30 mouse cellular contexts compared by ENCODE assay signal in genomic region chr11:116837441-116837840, GRCm38 (mm10). TPM values are rescaled to one million over a fixed set of nuclear protein-coding genes. Genes with fewer than 3 reads are reported as not detected.
A peak's percentile ranks its signal among the peaks of the same experiment; 100 is the strongest.
DNase-seq lines count a peak whose midpoint lies in the region; ATAC-seq and TF ChIP-seq lines count a peak whose summit lies in the region.
"Had no signal": no experiment of that assay in that cellular context is flagged by ENCODE, and none has a peak within 500 bp of the region (broad histone marks: within the 10 kb centered on the region; RNA-seq: fewer than 3 reads in every experiment).

No protein-coding gene starts in this region.

- no peak overlapping the region for H3K27ac ChIP-seq in liver, postnatal 0 days (ENCODE audit: low read depth)
- H3K27ac ChIP-seq in liver, embryonic 12.5 days = no peak overlapping the region
- no peak overlapping the region for H3K27ac ChIP-seq in ES-Bruce4 (ENCODE audit: insufficient read depth, low read length)
- no peak overlapping the region for H3K27ac ChIP-seq in forebrain, embryonic 16.5 days (ENCODE audit: low read length)
- H3K27ac ChIP-seq: embryonic facial prominence, embryonic 13.5 days; forebrain, embryonic 13.5 days; heart, embryonic 10.5 days; heart, embryonic 15.5 days; hindbrain, embryonic 13.5 days; kidney, postnatal 0 days; liver, embryonic 15.5 days; midbrain, embryonic 15.5 days had no signal

- no peak for TF ChIP-seq EP300 in liver, postnatal 0 days (IDR thresholded peaks at IDR 0.05; ENCODE audit: low read depth)
- TF ChIP-seq EP300 in ES-Bruce4 (IDR thresholded peaks at IDR 0.05; ENCODE audit: insufficient read depth, low read depth, low read length) = no peak

- H3K27me3 ChIP-seq in liver, postnatal 0 days (ENCODE audit: insufficient read depth, low read length) = no peaks in the 10 kb centered on the region
- no peaks in the 10 kb centered on the region for H3K27me3 ChIP-seq in liver, embryonic 12.5 days (replicated peaks)
- H3K27me3 ChIP-seq in ES-Bruce4 (ENCODE audit: control insufficient read depth, insufficient read depth, low read length, poor library complexity, severe bottlenecking) = no peaks in the 10 kb centered on the region
- H3K27me3 ChIP-seq in forebrain, embryonic 16.5 days (replicated peaks; ENCODE audit: control insufficient read depth, insufficient read depth, low read length) = no peaks in the 10 kb centered on the region
- H3K27me3 ChIP-seq: embryonic facial prominence, embryonic 13.5 days; forebrain, embryonic 13.5 days; heart, embryonic 15.5 days; hindbrain, embryonic 13.5 days; liver, embryonic 15.5 days; midbrain, embryonic 15.5 days; Patski had no signal

- WGBS in liver, postnatal 0 days (ENCODE audit: insufficient replicate concordance) = 88% methylated on average over 10 of the region's 10 CpGs
- 87% methylated on average over 10 of the region's 10 CpGs for WGBS in liver, embryonic 12.5 days (ENCODE audit: insufficient replicate concordance)
- WGBS in forebrain, embryonic 16.5 days = 97% methylated on average over 10 of the region's 10 CpGs

- TF ChIP-seq POLR2A in ES-Bruce4 (IDR thresholded peaks at IDR 0.05; ENCODE audit: insufficient read depth, low read length) = no peak
- TF ChIP-seq POLR2A in brain, embryonic 14.5 days (IDR thresholded peaks at IDR 0.05; ENCODE audit: borderline replicate concordance, extremely low read depth, insufficient read depth, insufficient read length, poor library complexity, severe bottlenecking) = no peak

- DNase-seq in heart, adult 11 months = peak; percentile 90
- no peak for DNase-seq in heart, adult 8-10 months (ENCODE audit: low spot score)
- DNase-seq in liver, postnatal 0 days = no peak
- no peak for DNase-seq in brain, embryonic 14.5 days (ENCODE audit: low read depth)
- no peak for DNase-seq in embryo, embryonic 11 days
- DNase-seq: adrenal gland, postnatal 10 days; cerebellum, adult 11-12 months; cerebellum, adult 9-11 months; heart, postnatal 36 days; kidney, adult 2 months; kidney, postnatal 4 days; left cerebral cortex, postnatal 4 days; right cerebral cortex, postnatal 25 days; thymus, adult 18-20 months; thymus, postnatal 25 days had no signal

- TF ChIP-seq CTCF in liver, postnatal 0 days (IDR thresholded peaks at IDR 0.05; ENCODE audit: low read depth) = peak; percentile 22; the same call in 1 of the 2 replicates
- TF ChIP-seq CTCF in ES-Bruce4 (IDR thresholded peaks at IDR 0.05; ENCODE audit: low read depth, low read length) = peak; percentile 58
- peak; percentile 10; the same call in 1 of the 2 replicates for TF ChIP-seq CTCF in brain, embryonic 14.5 days (IDR thresholded peaks at IDR 0.05; ENCODE audit: borderline replicate concordance, extremely low read depth, insufficient read depth, insufficient read length)

- no peak for ATAC-seq in liver, postnatal 0 days
- no peak for ATAC-seq in liver, embryonic 12.5 days
- ATAC-seq in forebrain, embryonic 16.5 days = no peak
- ATAC-seq: forebrain, embryonic 13.5 days; inflammation-experienced regulatory T-cells, adult 6 months; midbrain, embryonic 15.5 days; Patski had no signal

- H3K4me1 ChIP-seq in liver, postnatal 0 days (ENCODE audit: insufficient read depth) = peaks cover 17% of the 10 kb centered on the region
- peaks cover 38% of the 10 kb centered on the region for H3K4me1 ChIP-seq in liver, embryonic 12.5 days
- peaks cover 9% of the 10 kb centered on the region for H3K4me1 ChIP-seq in ES-Bruce4 (ENCODE audit: control insufficient read depth, insufficient read depth, low read length)
- peaks cover 30% of the 10 kb centered on the region for H3K4me1 ChIP-seq in forebrain, embryonic 16.5 days (replicated peaks; ENCODE audit: control insufficient read depth, insufficient read depth, low read length)

- no peak overlapping the region for H3K4me3 ChIP-seq in liver, postnatal 0 days (ENCODE audit: low read depth, low read length)
- no peak overlapping the region for H3K4me3 ChIP-seq in liver, embryonic 12.5 days
- H3K4me3 ChIP-seq in ES-Bruce4 (ENCODE audit: low read depth, low read length) = no peak overlapping the region
- H3K4me3 ChIP-seq in forebrain, embryonic 16.5 days (replicated peaks; ENCODE audit: low read length) = no peak overlapping the region
- H3K4me3 ChIP-seq: embryonic facial prominence, embryonic 13.5 days; erythroblast, embryonic 14.5 days; forebrain, embryonic 13.5 days; heart, embryonic 10.5 days; heart, embryonic 15.5 days; hindbrain, embryonic 13.5 days; liver, embryonic 15.5 days; midbrain, embryonic 15.5 days had no signal

- no peak overlapping the region for H3K9ac ChIP-seq in liver, postnatal 0 days (replicated peaks)
- H3K9ac ChIP-seq in liver, embryonic 12.5 days = no peak overlapping the region
- H3K9ac ChIP-seq in ES-Bruce4 (ENCODE audit: low read depth, poor library complexity, severe bottlenecking) = no peak overlapping the region
- H3K9ac ChIP-seq in forebrain, embryonic 16.5 days (replicated peaks; ENCODE audit: low read depth, low read length) = no peak overlapping the region
- H3K9ac ChIP-seq: embryonic facial prominence, embryonic 13.5 days; forebrain, embryonic 13.5 days; heart, embryonic 15.5 days; hindbrain, embryonic 13.5 days; liver, embryonic 15.5 days; midbrain, embryonic 15.5 days had no signal

- peaks cover 71% of the 10 kb centered on the region for H3K36me3 ChIP-seq in liver, postnatal 0 days (replicated peaks; ENCODE audit: insufficient read depth, low read length)
- H3K36me3 ChIP-seq in liver, embryonic 12.5 days = peaks cover 91% of the 10 kb centered on the region
- peaks cover 43% of the 10 kb centered on the region for H3K36me3 ChIP-seq in ES-Bruce4 (ENCODE audit: control insufficient read depth, insufficient read depth, low read length, poor library complexity, severe bottlenecking)
- peaks cover 33% of the 10 kb centered on the region for H3K36me3 ChIP-seq in forebrain, embryonic 16.5 days (ENCODE audit: control insufficient read depth, insufficient read depth)

- H3K9me3 ChIP-seq in liver, postnatal 0 days (ENCODE audit: low read length) = no peaks in the 10 kb centered on the region
- no peaks in the 10 kb centered on the region for H3K9me3 ChIP-seq in liver, embryonic 12.5 days (replicated peaks)
- H3K9me3 ChIP-seq in ES-Bruce4 (replicated peaks; ENCODE audit: control insufficient read depth, insufficient read depth, low read length, poor library complexity, severe bottlenecking) = no peaks in the 10 kb centered on the region
- no peaks in the 10 kb centered on the region for H3K9me3 ChIP-seq in forebrain, embryonic 16.5 days (ENCODE audit: control insufficient read depth, low read length)
- H3K9me3 ChIP-seq: embryonic facial prominence, embryonic 13.5 days; forebrain, embryonic 13.5 days; heart, embryonic 10.5 days; heart, embryonic 15.5 days; hindbrain, embryonic 13.5 days; liver, embryonic 15.5 days; midbrain, embryonic 15.5 days had no signal

- no peak overlapping the region for H3K4me2 ChIP-seq in liver, postnatal 0 days (ENCODE audit: low read depth, low read length)
- no peak overlapping the region for H3K4me2 ChIP-seq in liver, embryonic 12.5 days
- H3K4me2 ChIP-seq in forebrain, embryonic 16.5 days (ENCODE audit: low read length) = no peak overlapping the region
- H3K4me2 ChIP-seq: embryonic facial prominence, embryonic 13.5 days; forebrain, embryonic 13.5 days; heart, embryonic 15.5 days; hindbrain, embryonic 13.5 days; liver, embryonic 15.5 days; midbrain, embryonic 15.5 days had no signal

RNA-seq across cellular contexts. Expression of gene Mettl23, which starts 5.6 kb away (rescaled TPM):
- total RNA-seq in heart, adult 8-10 months (2022) = 10 to 100 TPM; 36.9 to 38.6 (median 38.1) TPM
- polyA plus RNA-seq in liver, postnatal 0 days (2015; fragmentation: Nextera tagmentation; extraction: Ambion mirVana) = 32.6 and 33.0 TPM in 2 replicates
- polyA plus RNA-seq in liver, embryonic 12.5 days (2016; fragmentation: Nextera tagmentation; extraction: Ambion mirVana) = 47.6 and 49.5 TPM in 2 replicates
- polyA plus RNA-seq in ES-Bruce4 (2011; ENCODE audit: insufficient read depth, insufficient read length, low read depth, missing spikeins) = 27.5 TPM in 2 replicates
- polyA plus RNA-seq in brain, embryonic 14.5 days (2012; rRNA removed) = 44.6 and 67.6 TPM in 2 replicates
- 80.4 and 88.5 TPM in 2 replicates for polyA plus RNA-seq in forebrain, embryonic 16.5 days (2015; fragmentation: Nextera tagmentation; extraction: Ambion mirVana)

RNA-seq across cellular contexts. Expression of gene Jmjd6, which starts 5.8 kb away (rescaled TPM):
- 10 to 100 TPM; 28.5 to 39.4 (median 35.9) TPM for total RNA-seq in heart, adult 8-10 months (2022)
- 18.5 and 19.0 TPM in 2 replicates for polyA plus RNA-seq in liver, postnatal 0 days (2015; fragmentation: Nextera tagmentation; extraction: Ambion mirVana)
- 58.2 and 61.6 TPM in 2 replicates for polyA plus RNA-seq in liver, embryonic 12.5 days (2016; fragmentation: Nextera tagmentation; extraction: Ambion mirVana)
- 45.6 and 49.0 TPM in 2 replicates for polyA plus RNA-seq in ES-Bruce4 (2011; ENCODE audit: insufficient read depth, insufficient read length, low read depth, missing spikeins)
- 34.9 and 44.1 TPM in 2 replicates for polyA plus RNA-seq in brain, embryonic 14.5 days (2012; rRNA removed)
- polyA plus RNA-seq in forebrain, embryonic 16.5 days (2015; fragmentation: Nextera tagmentation; extraction: Ambion mirVana) = 71.2 and 72.5 TPM in 2 replicates

RNA-seq across cellular contexts. Expression of gene Mxra7, which starts 9.6 kb away (rescaled TPM):
- 10 to 100 TPM; 14.2 to 20.8 (median 18.2) TPM for total RNA-seq in heart, adult 8-10 months (2022)
- polyA plus RNA-seq in liver, postnatal 0 days (2015; fragmentation: Nextera tagmentation; extraction: Ambion mirVana) = 1.4 and 4.0 TPM in 2 replicates
- polyA plus RNA-seq in liver, embryonic 12.5 days (2016; fragmentation: Nextera tagmentation; extraction: Ambion mirVana) = 6.9 and 7.2 TPM in 2 replicates
- 20.4 and 22.1 TPM in 2 replicates for polyA plus RNA-seq in ES-Bruce4 (2011; ENCODE audit: insufficient read depth, insufficient read length, low read depth, missing spikeins)
- polyA plus RNA-seq in brain, embryonic 14.5 days (2012; rRNA removed) = 14.2 and 30.5 TPM in 2 replicates
- polyA plus RNA-seq in forebrain, embryonic 16.5 days (2015; fragmentation: Nextera tagmentation; extraction: Ambion mirVana) = 6.3 and 7.8 TPM in 2 replicates
- total RNA-seq: neutrophil, adult 5-6 weeks had no signal
- polyA plus RNA-seq: inflammation-experienced regulatory T-cells, adult 6 months had no signal

RNA-seq across cellular contexts. Expression of gene Mfsd11, which starts 14.8 kb away (rescaled TPM):
- total RNA-seq in heart, adult 8-10 months (2022) = 10 to 100 TPM; 27.3 to 33.6 (median 29.7) TPM
- polyA plus RNA-seq in liver, postnatal 0 days (2015; fragmentation: Nextera tagmentation; extraction: Ambion mirVana) = 16.5 and 18.0 TPM in 2 replicates
- 13.6 and 15.0 TPM in 2 replicates for polyA plus RNA-seq in liver, embryonic 12.5 days (2016; fragmentation: Nextera tagmentation; extraction: Ambion mirVana)
- 14.6 and 15.1 TPM in 2 replicates for polyA plus RNA-seq in ES-Bruce4 (2011; ENCODE audit: insufficient read depth, insufficient read length, low read depth, missing spikeins)
- 36.4 and 40.6 TPM in 2 replicates for polyA plus RNA-seq in brain, embryonic 14.5 days (2012; rRNA removed)
- polyA plus RNA-seq in forebrain, embryonic 16.5 days (2015; fragmentation: Nextera tagmentation; extraction: Ambion mirVana) = 46.3 and 55.8 TPM in 2 replicates

RNA-seq across cellular contexts. Expression of gene Srsf2, which starts 15.5 kb away (rescaled TPM):
- total RNA-seq in heart, adult 8-10 months (2022) = 100 to 1,000 TPM in 2 of 4 experiments, 10 to 100 TPM in 2; 85.5 to 126 (median 103) TPM
- 293 and 302 TPM in 2 replicates for polyA plus RNA-seq in liver, postnatal 0 days (2015; fragmentation: Nextera tagmentation; extraction: Ambion mirVana)
- 801 and 808 TPM in 2 replicates for polyA plus RNA-seq in liver, embryonic 12.5 days (2016; fragmentation: Nextera tagmentation; extraction: Ambion mirVana)
- 414 and 425 TPM in 2 replicates for polyA plus RNA-seq in ES-Bruce4 (2011; ENCODE audit: insufficient read depth, insufficient read length, low read depth, missing spikeins)
- polyA plus RNA-seq in brain, embryonic 14.5 days (2012; rRNA removed) = 599 and 784 TPM in 2 replicates
- polyA plus RNA-seq in forebrain, embryonic 16.5 days (2015; fragmentation: Nextera tagmentation; extraction: Ambion mirVana) = 649 and 700 TPM in 2 replicates
